Mouse (Mus musculus) midbrain, postnatal 0 days (tissue): ENCODE results near the gene Gnmt. TPM values are rescaled to one million over a fixed set of nuclear protein-coding genes. Genes with fewer than 3 reads are reported as not detected.
A peak's percentile ranks its signal among the peaks of the same experiment; 100 is the strongest.

ENCODE experiments used
- ATAC-seq: fragments of 200-750 bp; cut with Nextera tagmentation; 2 replicates; pipeline ENCODE4 v1.8.0; 2017; ENCODE audit warnings: moderate number of reproducible peaks, mild to moderate bottlenecking, moderate TSS enrichment, moderate library complexity; ENCODE audit not compliant: low FRiP score
- DNase-seq: peaks from one replicate; pipeline ENCODE4 v3.0.0-alpha.2; 2015; ENCODE audit warnings: low spot score
- H3K27ac ChIP-seq: fragments of 300-500 bp; sonication (generic); 2 replicates; pipeline ENCODE4 v1.5.1; 2014; ENCODE audit warnings: low read depth, mild to moderate bottlenecking, low read length, mixed read lengths
- H3K27me3 ChIP-seq: fragments of 300-500 bp; sonication (generic); 2 replicates; pipeline ENCODE4 v1.6.1; 2014; ENCODE audit warnings: low read length, control low read depth, mixed read lengths; ENCODE audit not compliant: insufficient read depth
- H3K36me3 ChIP-seq: fragments of 300-500 bp; sonication (generic); 2 replicates; pipeline ENCODE4 v1.6.1; 2014; ENCODE audit warnings: low read length, control low read depth, mixed read lengths; ENCODE audit not compliant: insufficient read depth
- H3K4me1 ChIP-seq: fragments of 300-500 bp; sonication (generic); 2 replicates; pipeline ENCODE4 v1.6.1; 2014; ENCODE audit warnings: mild to moderate bottlenecking, control low read depth, antibody characterized with exemption, low read length, mixed read lengths; ENCODE audit not compliant: insufficient read depth
- H3K4me2 ChIP-seq: fragments of 300-500 bp; sonication (generic); 2 replicates; pipeline ENCODE4 v1.6.1; 2014; ENCODE audit warnings: low read depth, mild to moderate bottlenecking, low read length, mixed read lengths; ENCODE audit not compliant: poor library complexity, severe bottlenecking
- H3K4me3 ChIP-seq: fragments of 300-500 bp; sonication (generic); 2 replicates; pipeline ENCODE4 v1.5.1; 2014; ENCODE audit warnings: low read depth, mild to moderate bottlenecking, low read length, moderate library complexity
- H3K9ac ChIP-seq: fragments of 300-500 bp; sonication (generic); replicated peaks from 2 replicates; pipeline ENCODE4 v1.6.1; 2014; ENCODE audit warnings: mild to moderate bottlenecking, low read length, moderate library complexity, mixed read lengths; ENCODE audit not compliant: poor library complexity, severe bottlenecking
- H3K9me3 ChIP-seq: fragments of 300-500 bp; sonication (generic); 2 replicates; pipeline ENCODE4 v1.6.1; 2016; ENCODE audit warnings: low read length, control low read depth
- CTCF ChIP-seq: IDR thresholded peaks from 2 replicates; pipeline ENCODE4 v1.5.1; 2016; ENCODE audit warnings: antibody characterized with exemption, mild to moderate bottlenecking
- WGBS: fragments of 180-500 bp; shearing (Covaris S2); extraction: QIAGEN DNeasy Blood & Tissue Kit; methylation state at CpG from one replicate; pipeline ENCODE4 v1.1.7; 2014; 5-methylcytosine and 5-hydroxymethylcytosine counted together
- polyA plus RNA-seq: library from polyadenylated mRNA; unstranded; fragments of >200 nt; fragmentation: Nextera tagmentation; extraction: Ambion mirVana; gene quantifications from 2 replicates; pipeline ENCODE4 v1.2.1, GENCODE M21; 2015
- total RNA-seq: library from RNA; depleted of rRNA; stranded (reverse); fragments of >200 nt; gene quantifications from 2 replicates; pipeline ENCODE4 v1.2.3, GENCODE M21; 2014

Gene Gnmt
- total and polyA plus RNA-seq, 2 experiments from 2014 or later, result 0.27 to 0.88 TPM

DNA sequence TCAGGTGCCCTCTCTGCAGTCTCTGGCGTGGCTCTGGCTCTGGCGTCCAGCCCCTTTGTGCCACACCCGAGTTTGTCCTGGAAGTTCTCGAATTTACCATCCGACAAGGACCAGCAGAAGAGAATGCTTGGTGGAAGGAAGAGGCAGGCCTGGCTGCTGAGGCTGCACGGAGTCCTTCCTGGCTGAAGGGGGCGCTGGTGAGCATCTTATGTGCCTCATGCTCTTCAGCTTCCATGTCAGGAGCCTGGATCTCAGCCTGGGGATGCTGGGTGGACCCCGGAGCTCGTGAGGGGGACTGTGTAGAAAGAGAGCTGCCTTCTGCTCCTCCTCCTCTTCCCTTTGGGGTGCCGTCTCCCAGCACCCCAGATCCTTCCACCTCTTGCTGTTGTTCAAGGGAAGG lies 7.2 kb upstream of the Gnmt start:
- WGBS, result 71% methylated on average over 10 of the region's 10 CpGs
- ATAC-seq (no peak), DNase-seq (no peak)
- TF ChIP-seq CTCF, result peak; percentile 53
- H3K4me1 ChIP-seq, result no peaks in the 10 kb centered on the region
- no peak overlapping the region for H3K27ac ChIP-seq
- H3K27me3 ChIP-seq, result no peaks in the 10 kb centered on the region
- H3K9me3 ChIP-seq, result no peaks in the 10 kb centered on the region
- peaks cover 28% of the 10 kb centered on the region for H3K36me3 ChIP-seq
- H3K9ac ChIP-seq, result no peak overlapping the region
- H3K4me3 ChIP-seq, result no peak overlapping the region
- H3K4me2 ChIP-seq, result no peak overlapping the region

DNA sequence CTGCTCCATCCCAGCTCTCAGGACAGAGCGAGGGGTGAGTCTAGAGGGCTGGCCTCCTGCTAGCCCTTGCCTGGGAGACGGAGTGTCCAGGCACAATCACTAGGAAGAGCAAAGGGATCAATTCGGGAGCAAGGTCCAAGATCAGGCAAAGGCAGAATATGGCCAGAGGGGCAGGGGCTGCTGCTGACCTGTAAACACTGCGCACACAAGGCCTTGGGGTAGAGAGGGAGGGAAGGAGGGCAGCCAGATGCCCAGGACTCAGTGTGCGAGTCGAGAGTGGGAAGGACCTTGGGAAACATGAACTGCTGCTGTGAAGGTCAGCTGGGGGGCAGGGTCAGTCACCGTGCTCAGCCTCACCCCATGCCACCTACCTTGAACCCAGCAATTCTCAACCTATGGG lies 6.3 kb upstream of the Gnmt start:
- ATAC-seq (no peak), DNase-seq (no peak)
- Histone ChIP-seq H3K27me3 (no peaks in the 10 kb centered on the region), H3K4me1 (no peaks in the 10 kb centered on the region), H3K27ac (no peak overlapping the region), H3K9me3 (no peaks in the 10 kb centered on the region), H3K4me2 (no peak overlapping the region), H3K4me3 (no peak overlapping the region), H3K36me3 (peaks cover 28% of the 10 kb centered on the region), H3K9ac (no peak overlapping the region)
- TF ChIP-seq CTCF, result no peak
- 85% methylated on average over 7 of the region's 7 CpGs for WGBS

DNA sequence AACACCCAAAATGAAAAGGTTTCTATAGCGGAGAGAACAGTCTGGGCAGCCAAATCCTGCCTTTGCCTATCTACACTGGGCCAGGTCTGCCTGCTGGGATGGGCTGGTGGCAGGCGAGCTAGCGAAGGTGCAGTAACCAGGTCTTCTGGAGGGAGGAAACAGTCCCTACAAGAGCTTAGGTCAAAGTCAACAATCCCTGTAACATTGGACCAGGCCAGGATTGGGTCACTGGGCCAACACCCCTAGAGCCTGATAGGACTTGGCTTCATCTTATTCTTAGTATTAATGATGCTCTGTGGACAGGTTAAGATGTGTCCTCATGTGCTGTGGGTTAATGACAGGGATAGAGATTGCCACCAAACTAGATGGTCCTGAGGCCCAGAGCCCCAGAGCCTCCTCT lies 5.1 kb upstream of the Gnmt start:
- no peaks in the 10 kb centered on the region for H3K27me3 ChIP-seq
- H3K9me3 ChIP-seq, result no peaks in the 10 kb centered on the region
- H3K4me3 ChIP-seq, result no peak overlapping the region
- H3K36me3 ChIP-seq, result peaks cover 28% of the 10 kb centered on the region
- no peaks in the 10 kb centered on the region for H3K4me1 ChIP-seq
- no peak overlapping the region for H3K4me2 ChIP-seq
- DNase-seq, result no peak
- no peak for ATAC-seq
- TF ChIP-seq CTCF, result no peak
- H3K27ac ChIP-seq, result no peak overlapping the region
- WGBS, result 92% methylated on average over 3 of the region's 3 CpGs
- no peak overlapping the region for H3K9ac ChIP-seq

DNA sequence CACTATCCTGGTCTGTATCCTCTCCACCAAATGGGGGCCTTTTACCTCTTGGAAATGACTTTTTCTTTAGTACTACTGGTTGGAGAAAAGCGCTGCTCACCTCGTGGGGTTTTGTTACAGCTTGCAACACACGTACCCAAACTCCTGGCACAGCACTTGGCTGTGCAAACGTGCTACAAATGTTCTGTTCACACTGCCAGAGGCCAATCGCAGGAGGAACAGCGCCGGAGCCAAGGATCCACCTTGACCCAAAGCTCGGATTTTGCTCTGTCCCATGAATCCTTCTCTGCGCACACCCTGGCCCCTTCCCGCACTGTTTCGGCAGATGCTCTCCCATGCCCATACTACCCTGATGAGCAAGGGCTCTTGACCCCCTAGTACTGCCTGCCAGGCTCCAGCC lies 472 bp downstream of the Gnmt start:
- ATAC-seq (no peak), DNase-seq (no peak)
- Histone ChIP-seq H3K9ac (0 out of 2 replicates have a peak overlapping the region, but pooled peaks have one; percentile 13), H3K4me2 (peak overlapping the region; percentile 4; the same call in 1 of the 2 replicates), H3K4me3 (no peak overlapping the region), H3K27ac (no peak overlapping the region), H3K36me3 (peaks cover 10% of the 10 kb centered on the region), H3K4me1 (no peaks in the 10 kb centered on the region), H3K27me3 (no peaks in the 10 kb centered on the region), H3K9me3 (no peaks in the 10 kb centered on the region)
- TF ChIP-seq CTCF, result no peak
- WGBS, result 51% methylated on average over 11 of the region's 11 CpGs

DNA sequence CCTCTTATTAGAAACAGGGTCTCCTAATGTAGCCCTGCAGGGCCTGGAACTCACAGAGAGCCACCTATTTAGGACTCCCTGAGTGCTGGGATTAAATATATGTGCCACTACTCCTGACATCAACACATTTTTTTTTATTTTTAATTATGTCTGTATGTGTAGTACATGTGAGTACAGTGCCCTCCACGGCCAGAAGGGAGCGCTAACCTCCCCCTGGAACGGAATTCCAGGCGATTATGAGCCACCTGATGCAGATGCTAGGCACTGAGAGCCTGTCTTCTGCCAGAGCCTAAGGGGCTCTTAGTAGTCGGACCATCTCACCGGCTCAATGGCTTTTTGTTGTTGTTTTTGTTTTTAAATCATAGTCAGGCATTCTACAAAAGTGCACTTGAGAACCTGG lies 947 bp downstream of the Gnmt start:
- no peaks in the 10 kb centered on the region for H3K4me1 ChIP-seq
- TF ChIP-seq CTCF, result peak; percentile 42
- no peak overlapping the region for H3K4me3 ChIP-seq
- no peaks in the 10 kb centered on the region for H3K9me3 ChIP-seq
- DNase-seq, result no peak
- no peak for ATAC-seq
- 38% methylated on average over 6 of the region's 6 CpGs for WGBS
- no peaks in the 10 kb centered on the region for H3K27me3 ChIP-seq
- peaks cover 13% of the 10 kb centered on the region for H3K36me3 ChIP-seq
- H3K4me2 ChIP-seq, result no peak overlapping the region
- no peak overlapping the region for H3K27ac ChIP-seq
- H3K9ac ChIP-seq, result no peak overlapping the region

DNA sequence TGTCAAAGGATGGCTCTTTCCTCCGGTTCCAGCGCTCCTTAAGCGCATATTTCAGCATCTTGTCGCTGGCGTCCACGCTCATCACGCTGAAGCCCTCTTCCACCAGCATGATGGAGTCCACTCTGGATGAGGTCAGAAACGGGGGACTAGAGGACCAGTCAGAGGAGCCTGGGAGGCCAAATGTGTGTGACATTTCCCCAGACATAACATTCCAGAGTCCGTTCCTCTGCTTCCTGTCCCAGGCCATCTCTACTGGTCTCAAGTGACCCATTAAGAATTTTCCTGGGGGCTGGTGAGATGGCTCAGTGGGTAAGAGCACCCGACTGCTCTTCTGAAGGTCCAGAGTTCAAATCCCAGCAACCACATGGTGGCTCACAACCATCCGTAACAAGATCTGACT lies 1.7 kb downstream of the Gnmt start:
- H3K4me2 ChIP-seq, result no peak overlapping the region
- no peaks in the 10 kb centered on the region for H3K4me1 ChIP-seq
- no peak for TF ChIP-seq CTCF
- ATAC-seq, result no peak
- no peak overlapping the region for H3K9ac ChIP-seq
- no peak overlapping the region for H3K4me3 ChIP-seq
- peaks cover 13% of the 10 kb centered on the region for H3K36me3 ChIP-seq
- H3K27me3 ChIP-seq, result no peaks in the 10 kb centered on the region
- no peak overlapping the region for H3K27ac ChIP-seq
- DNase-seq, result no peak
- H3K9me3 ChIP-seq, result no peaks in the 10 kb centered on the region
- WGBS, result 91% methylated on average over 11 of the region's 11 CpGs
